Mouse (Mus musculus): ENCODE data around the gene Chd1l.

DNA sequence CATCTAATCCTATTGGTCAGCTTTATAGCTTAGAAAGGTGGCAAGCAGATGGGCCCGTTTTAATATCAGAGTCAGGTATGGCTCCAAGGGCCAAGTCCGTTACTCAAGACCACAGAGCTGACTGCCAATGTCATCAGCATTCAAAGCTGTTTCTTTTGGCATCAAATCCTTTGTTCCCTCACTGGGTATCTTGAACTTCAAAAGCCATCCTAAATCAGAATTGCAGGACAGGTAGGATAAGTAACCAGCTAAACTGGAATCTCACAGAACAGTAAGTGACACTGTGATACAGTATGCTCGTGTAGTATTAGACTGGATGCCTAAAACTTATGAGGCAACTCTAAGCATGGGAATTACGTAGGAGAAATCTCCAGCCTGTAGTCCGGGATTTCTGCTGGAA, 16.9 kb downstream of the Chd1l start:
- no peak for TF ChIP-seq CTCF (IDR thresholded peaks at IDR 0.05; ENCODE audit: low read depth, low read length)
- TF ChIP-seq POLR2AphosphoS5 (IDR thresholded peaks at IDR 0.05; ENCODE audit: insufficient replicate concordance, low read depth, low read length): no peak
- no peak for TF ChIP-seq GATA1 (IDR thresholded peaks at IDR 0.05; ENCODE audit: borderline replicate concordance, low read length)
